Mouse (Mus musculus) kidney, embryonic 14.5 days (tissue): ENCODE results near the gene Pxdn. TPM values are rescaled to one million over a fixed set of nuclear protein-coding genes. Genes with fewer than 3 reads are reported as not detected.

Experiments used
- ATAC-seq: fragments of 200-750 bp; cut with Nextera tagmentation; 2 replicates; pipeline ENCODE4 v1.8.0; 2017; ENCODE audit warnings: moderate number of reproducible peaks, mild to moderate bottlenecking, moderate TSS enrichment, moderate library complexity; ENCODE audit not compliant: low FRiP score, low TSS enrichment
- H3K27ac ChIP-seq: fragments of 300-500 bp; sonication (generic); 2 replicates; pipeline ENCODE4 v1.5.1; 2014; ENCODE audit warnings: low read depth, mild to moderate bottlenecking, low read length, moderate library complexity, mixed read lengths
- H3K27me3 ChIP-seq: fragments of 300-500 bp; sonication (generic); 2 replicates; pipeline ENCODE4 v1.6.1; 2014; ENCODE audit warnings: mild to moderate bottlenecking, low read length; ENCODE audit not compliant: control insufficient read depth, insufficient read depth
- H3K36me3 ChIP-seq: fragments of 300-500 bp; sonication (generic); 2 replicates; pipeline ENCODE4 v1.6.1; 2014; ENCODE audit warnings: low read length, mixed read lengths; ENCODE audit not compliant: control insufficient read depth, insufficient read depth
- H3K4me1 ChIP-seq: fragments of 300-500 bp; sonication (generic); 2 replicates; pipeline ENCODE4 v1.6.1; 2014; ENCODE audit warnings: low read length, mixed read lengths; ENCODE audit not compliant: control insufficient read depth, insufficient read depth
- H3K4me2 ChIP-seq: fragments of 300-500 bp; sonication (generic); replicated peaks from 2 replicates; pipeline ENCODE4 v1.6.1; 2014; ENCODE audit warnings: low read depth, mild to moderate bottlenecking, low read length
- H3K4me3 ChIP-seq: fragments of 300-500 bp; sonication (generic); 2 replicates; pipeline ENCODE4 v1.5.1; 2014; ENCODE audit warnings: mild to moderate bottlenecking, low read length
- H3K9ac ChIP-seq: fragments of 300-500 bp; sonication (generic); 2 replicates; pipeline ENCODE4 v1.6.1; 2014; ENCODE audit warnings: low read depth, mild to moderate bottlenecking, low read length, moderate library complexity
- H3K9me3 ChIP-seq: fragments of 300-500 bp; sonication (generic); 2 replicates; pipeline ENCODE4 v1.6.1; 2016; ENCODE audit warnings: low read length; ENCODE audit not compliant: control insufficient read depth
- WGBS: fragments of 180-500 bp; shearing (Covaris S2); extraction: QIAGEN DNeasy Blood & Tissue Kit; methylation state at CpG from one replicate; pipeline ENCODE4 v1.1.7; 2014; 5-methylcytosine and 5-hydroxymethylcytosine counted together
- polyA plus RNA-seq: library from polyadenylated mRNA; unstranded; fragments of >200 nt; fragmentation: Nextera tagmentation; extraction: Ambion mirVana; gene quantifications from 2 replicates; pipeline ENCODE4 v1.2.1, GENCODE M21; 2014

Gene Pxdn
- polyA plus RNA-seq, 1 experiment from 2014 or later: 120 TPM

DNA sequence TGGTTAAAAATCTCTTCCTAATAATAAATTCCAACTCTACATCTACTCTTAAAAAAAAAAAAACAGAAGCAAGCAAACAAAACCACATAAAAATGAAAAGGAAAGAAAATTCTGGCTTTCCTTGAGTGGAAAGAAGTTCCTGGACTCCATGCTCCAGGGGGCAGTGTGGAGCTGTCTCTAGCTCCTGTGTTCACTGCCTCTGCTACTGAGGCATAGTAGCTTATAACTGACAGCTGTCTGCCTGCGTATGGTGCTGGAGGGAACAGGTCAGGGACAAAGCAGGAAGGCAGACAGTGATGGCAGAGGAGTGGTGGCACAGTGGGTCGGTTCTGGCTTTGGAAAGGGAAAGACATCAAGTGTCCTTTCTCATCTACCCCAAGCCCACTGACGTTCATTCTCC lies 10.5 kb upstream of the Pxdn start:
- Histone ChIP-seq H3K4me3 (no peak overlapping the region), H3K27ac (no peak overlapping the region), H3K4me1 (no peaks in the 10 kb centered on the region), H3K4me2 (no peak overlapping the region), H3K36me3 (no peaks in the 10 kb centered on the region), H3K27me3 (no peaks in the 10 kb centered on the region), H3K9me3 (no peaks in the 10 kb centered on the region), H3K9ac (no peak overlapping the region)
- 43% methylated on average over 3 of the region's 3 CpGs for WGBS
- ATAC-seq: no peak

GRCm38 (mm10) chr12:29930591-29930990 lies 6.8 kb upstream of the Pxdn start:
- H3K4me3 ChIP-seq: no peak overlapping the region
- no peak for ATAC-seq
- no peaks in the 10 kb centered on the region for H3K9me3 ChIP-seq
- H3K27ac ChIP-seq: no peak overlapping the region
- no peaks in the 10 kb centered on the region for H3K27me3 ChIP-seq
- no peak overlapping the region for H3K4me2 ChIP-seq
- H3K36me3 ChIP-seq: no peaks in the 10 kb centered on the region
- no peak overlapping the region for H3K9ac ChIP-seq
- WGBS: 80% methylated on average over 1 of the region's 1 CpGs
- no peaks in the 10 kb centered on the region for H3K4me1 ChIP-seq

DNA sequence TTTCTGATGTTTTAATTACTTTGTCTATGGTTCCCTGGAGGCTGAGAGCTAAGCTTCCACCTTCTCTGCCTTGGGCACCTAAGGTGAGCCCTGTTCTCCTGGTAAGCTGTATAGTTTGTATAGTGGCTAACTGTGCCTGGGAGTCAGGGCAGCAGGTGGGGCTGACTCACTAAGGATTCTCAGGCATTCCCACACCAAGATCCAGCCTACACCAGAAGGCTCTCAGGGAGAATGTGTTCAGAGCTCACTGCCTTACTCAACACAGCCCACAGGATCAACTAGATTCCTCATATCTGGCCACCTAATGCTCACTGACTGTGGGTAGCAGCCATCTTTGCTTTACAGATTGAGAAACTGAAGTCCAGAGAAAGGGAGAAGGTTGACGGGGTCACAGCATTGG lies 4.5 kb upstream of the Pxdn start:
- Histone ChIP-seq H3K4me1 (no peaks in the 10 kb centered on the region), H3K9ac (no peak overlapping the region), H3K9me3 (no peaks in the 10 kb centered on the region), H3K4me2 (no peak overlapping the region), H3K36me3 (no peaks in the 10 kb centered on the region), H3K27ac (no peak overlapping the region), H3K27me3 (no peaks in the 10 kb centered on the region), H3K4me3 (no peak overlapping the region)
- WGBS: 93% methylated on average over 1 of the region's 1 CpGs
- ATAC-seq: no peak

DNA sequence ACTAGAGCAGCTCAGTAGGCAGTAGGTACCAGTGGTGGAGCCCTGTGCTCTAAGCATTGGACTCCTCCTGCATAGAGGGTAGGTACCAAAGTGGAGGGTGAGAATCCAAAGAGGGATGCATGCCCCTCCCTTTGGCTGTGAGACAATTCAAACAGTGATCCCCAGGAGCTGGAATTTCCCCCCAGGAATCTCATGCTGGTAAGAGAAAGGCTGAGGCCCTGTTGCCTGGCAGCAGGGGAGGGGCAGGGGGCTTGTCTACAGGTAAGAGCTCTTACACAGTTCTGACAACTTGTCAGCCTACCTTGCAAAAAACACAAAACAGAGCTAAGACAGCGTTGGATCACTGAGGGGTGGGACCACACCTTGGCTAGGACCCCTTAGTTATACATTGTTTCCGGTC lies 3.9 kb upstream of the Pxdn start:
- H3K36me3 ChIP-seq: no peaks in the 10 kb centered on the region
- no peak overlapping the region for H3K27ac ChIP-seq
- H3K4me2 ChIP-seq: no peak overlapping the region
- 55% methylated on average over 2 of the region's 2 CpGs for WGBS
- no peaks in the 10 kb centered on the region for H3K4me1 ChIP-seq
- no peak for ATAC-seq
- H3K4me3 ChIP-seq: no peak overlapping the region
- H3K9me3 ChIP-seq: no peaks in the 10 kb centered on the region
- no peaks in the 10 kb centered on the region for H3K27me3 ChIP-seq
- H3K9ac ChIP-seq: no peak overlapping the region

DNA sequence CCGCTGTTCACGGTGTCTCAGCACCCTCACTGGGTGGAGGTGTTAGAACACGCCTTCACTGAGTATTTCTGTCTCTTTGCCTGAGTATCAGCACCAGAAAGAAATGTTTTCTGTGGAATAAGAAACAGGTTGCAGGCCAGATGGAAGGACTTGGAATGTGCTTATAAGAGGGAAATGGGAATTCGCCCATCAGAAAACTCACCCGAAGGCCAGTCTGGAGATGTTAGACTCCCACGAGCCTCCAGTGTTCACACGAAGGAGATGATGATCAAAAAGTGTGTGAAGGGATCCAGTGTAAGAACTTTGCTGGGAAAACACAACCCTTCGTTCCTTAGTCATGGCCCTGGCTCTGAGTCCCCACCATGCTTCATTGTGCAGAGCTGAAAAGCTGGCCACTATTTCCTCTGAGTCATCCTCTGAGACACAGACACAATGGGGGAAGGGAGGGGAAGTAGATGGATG lies 3.3 kb upstream of the Pxdn start:
- no peaks in the 10 kb centered on the region for H3K9me3 ChIP-seq
- no peak overlapping the region for H3K4me2 ChIP-seq
- no peak overlapping the region for H3K27ac ChIP-seq
- no peaks in the 10 kb centered on the region for H3K36me3 ChIP-seq
- ATAC-seq: no peak
- H3K27me3 ChIP-seq: no peaks in the 10 kb centered on the region
- H3K4me3 ChIP-seq: no peak overlapping the region
- 55% methylated on average over 8 of the region's 8 CpGs for WGBS
- H3K4me1 ChIP-seq: peaks cover 1% of the 10 kb centered on the region; the same call in 1 of the 2 replicates
- no peak overlapping the region for H3K9ac ChIP-seq

DNA sequence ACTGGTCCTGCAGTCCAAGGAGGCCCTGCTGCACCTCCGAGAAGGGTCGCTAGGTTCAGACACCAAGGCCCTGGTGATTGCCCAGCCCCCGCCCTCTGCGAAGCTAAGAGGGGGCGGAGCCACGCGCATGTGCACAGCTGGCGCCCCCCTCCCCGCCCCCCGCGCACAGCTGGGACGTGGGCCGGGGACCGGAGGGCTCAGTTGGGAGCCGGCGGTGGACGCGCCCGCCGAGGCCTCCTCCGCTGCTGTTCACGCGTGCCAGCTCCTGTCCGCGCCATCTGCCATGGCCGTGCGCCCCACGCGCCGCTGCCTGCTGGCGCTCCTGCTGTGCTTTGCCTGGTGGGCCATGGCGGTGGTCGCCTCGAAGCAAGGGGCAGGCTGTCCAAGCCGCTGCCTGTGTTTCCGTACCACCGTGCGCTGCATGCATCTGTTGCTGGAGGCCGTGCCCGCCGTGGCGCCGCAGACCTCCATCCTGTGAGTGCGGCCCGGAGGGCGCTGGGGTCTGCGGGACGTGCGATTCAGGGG lies 505 bp downstream of the Pxdn start:
- H3K36me3 ChIP-seq: peaks cover 4% of the 10 kb centered on the region; the same call in 1 of the 2 replicates
- peak; percentile 93 for ATAC-seq
- H3K4me2 ChIP-seq: peak overlapping the region; percentile 87
- H3K27me3 ChIP-seq: no peaks in the 10 kb centered on the region
- peak overlapping the region; percentile 93 for H3K27ac ChIP-seq
- H3K4me1 ChIP-seq: peaks cover 19% of the 10 kb centered on the region
- under 1% methylated on average over 48 of the region's 49 CpGs for WGBS
- peak overlapping the region; percentile 92 for H3K9ac ChIP-seq
- H3K4me3 ChIP-seq: peak overlapping the region; percentile 88
- no peaks in the 10 kb centered on the region for H3K9me3 ChIP-seq

- peaks cover 19% of the 10 kb centered on the region for H3K4me1 ChIP-seq
- H3K27me3 ChIP-seq: no peaks in the 10 kb centered on the region
- peak overlapping the region; percentile 93 for H3K27ac ChIP-seq
- H3K9ac ChIP-seq: peak overlapping the region; percentile 92
- 0% methylated on average over 39 of the region's 40 CpGs for WGBS
- ATAC-seq: peak; percentile 86
- no peaks in the 10 kb centered on the region for H3K9me3 ChIP-seq
- peak overlapping the region; percentile 87 for H3K4me2 ChIP-seq
- H3K4me3 ChIP-seq: peak overlapping the region; percentile 88
- H3K36me3 ChIP-seq: peaks cover 4% of the 10 kb centered on the region; the same call in 1 of the 2 replicates
These were observed 1.1 kb downstream of the Pxdn start for GRCm38 (mm10) chr12:29938376-29939041.

DNA sequence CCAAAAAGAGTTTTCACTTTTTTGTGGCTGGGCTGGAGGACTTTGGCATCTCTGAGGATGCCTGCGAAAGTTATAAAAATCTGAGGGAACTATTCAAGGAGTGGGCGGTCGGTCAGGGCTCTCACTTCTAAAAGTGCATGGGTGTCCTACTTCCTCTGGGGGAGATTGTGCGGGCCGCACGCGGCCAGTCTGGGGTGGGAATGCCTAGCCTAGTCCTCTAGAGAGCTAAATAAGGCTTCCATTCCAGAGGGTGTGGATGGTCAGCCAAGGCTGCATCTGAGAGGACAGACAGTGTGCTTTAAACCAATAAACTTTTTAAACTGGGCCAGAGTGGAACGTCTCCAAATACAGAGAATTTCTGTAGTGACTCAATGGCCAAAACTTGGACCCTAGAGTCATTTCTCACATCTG lies 1.9 kb downstream of the Pxdn start:
- peaks cover 22% of the 10 kb centered on the region for H3K4me1 ChIP-seq
- peak overlapping the region; percentile 93 for H3K27ac ChIP-seq
- H3K36me3 ChIP-seq: peaks cover 4% of the 10 kb centered on the region; the same call in 1 of the 2 replicates
- H3K27me3 ChIP-seq: no peaks in the 10 kb centered on the region
- WGBS: 4% methylated on average over 8 of the region's 8 CpGs
- peak overlapping the region; percentile 88 for H3K4me3 ChIP-seq
- no peak for ATAC-seq
- H3K9me3 ChIP-seq: no peaks in the 10 kb centered on the region
- H3K9ac ChIP-seq: peak overlapping the region; percentile 92
- H3K4me2 ChIP-seq: peak overlapping the region; percentile 87

- Histone ChIP-seq H3K9ac (no peak overlapping the region), H3K9me3 (no peaks in the 10 kb centered on the region), H3K36me3 (peaks cover 4% of the 10 kb centered on the region; the same call in 1 of the 2 replicates), H3K27ac (no peak overlapping the region), H3K4me3 (no peak overlapping the region), H3K27me3 (no peaks in the 10 kb centered on the region), H3K4me1 (peaks cover 30% of the 10 kb centered on the region), H3K4me2 (no peak overlapping the region)
- no peak for ATAC-seq
- 72% methylated on average over 2 of the region's 2 CpGs for WGBS
These were observed 5.0 kb downstream of the Pxdn start for GRCm38 (mm10) chr12:29942435-29942834.
